Mouse (Mus musculus): Measurements from ENCODE around the gene Crocc2.
"Not testable (repeated sequence)": the region's sequence is repeated elsewhere in the genome, so short reads cannot be mapped to it uniquely, and the experiment has no call there.

The Crocc2 gene

GRCm38 (mm10) chr1:93161350-93161749, 7.2 kb upstream of the Crocc2 start:
- DNase-seq (ENCODE audit: inconsistent age in 2 of 2, low spot score in 1 of 2): no peak

- no peak for DNase-seq (ENCODE audit: inconsistent age in 2 of 2, low spot score in 1 of 2)
Measured at GRCm38 (mm10) chr1:93161921-93162320, 6.6 kb upstream of the Crocc2 start.

- no peak for DNase-seq (ENCODE audit: inconsistent age in 2 of 2, low spot score in 1 of 2)
Measured at GRCm38 (mm10) chr1:93162588-93162987, 5.9 kb upstream of the Crocc2 start.

- DNase-seq (ENCODE audit: inconsistent age in 2 of 2, low spot score in 1 of 2): no peak
Measured at GRCm38 (mm10) chr1:93165447-93165846, 3.1 kb upstream of the Crocc2 start.

DNA sequence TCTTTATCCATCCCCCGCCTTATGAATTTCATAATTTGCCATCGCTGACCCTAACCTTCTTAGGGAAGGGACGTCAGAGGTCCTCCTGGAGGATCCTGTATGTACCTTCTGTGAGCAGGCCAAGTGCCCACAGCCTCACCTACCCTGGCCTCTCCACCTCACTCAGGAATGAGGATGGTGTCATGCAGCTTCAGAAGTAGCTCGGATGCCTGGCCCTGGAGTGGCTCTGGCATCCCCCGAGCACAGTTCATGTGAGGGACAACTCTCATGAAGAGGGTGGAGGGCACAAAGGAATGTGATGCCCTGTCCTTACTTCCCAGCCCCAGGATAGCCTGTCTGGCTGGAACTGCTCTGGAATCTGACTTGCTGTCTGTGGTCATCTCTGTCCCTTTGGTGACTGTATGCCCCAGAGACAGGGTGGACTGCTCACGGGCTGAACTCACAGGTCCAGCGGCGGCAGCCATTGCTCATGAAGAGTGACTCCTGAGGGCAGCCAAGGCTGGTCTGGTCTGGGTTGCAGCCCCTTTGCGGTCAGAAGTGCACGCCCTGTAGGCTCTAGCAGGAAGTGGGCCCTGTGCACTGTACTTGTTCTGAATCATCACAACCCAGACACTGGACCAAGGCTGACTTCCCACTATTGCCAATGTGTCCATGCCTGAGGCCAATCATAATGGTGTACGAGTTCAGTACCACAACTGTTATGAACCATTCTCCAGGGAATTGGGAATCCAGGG, 2.0 kb upstream of the Crocc2 start:
- DNase-seq (ENCODE audit: inconsistent age in 2 of 2, low spot score in 1 of 2): no peak

GRCm38 (mm10) chr1:93173665-93174064, 5.1 kb downstream of the Crocc2 start:
- peak in 1 of 2 experiments; percentile 72 for DNase-seq (ENCODE audit: inconsistent age in 2 of 2, low spot score in 1 of 2)

DNA sequence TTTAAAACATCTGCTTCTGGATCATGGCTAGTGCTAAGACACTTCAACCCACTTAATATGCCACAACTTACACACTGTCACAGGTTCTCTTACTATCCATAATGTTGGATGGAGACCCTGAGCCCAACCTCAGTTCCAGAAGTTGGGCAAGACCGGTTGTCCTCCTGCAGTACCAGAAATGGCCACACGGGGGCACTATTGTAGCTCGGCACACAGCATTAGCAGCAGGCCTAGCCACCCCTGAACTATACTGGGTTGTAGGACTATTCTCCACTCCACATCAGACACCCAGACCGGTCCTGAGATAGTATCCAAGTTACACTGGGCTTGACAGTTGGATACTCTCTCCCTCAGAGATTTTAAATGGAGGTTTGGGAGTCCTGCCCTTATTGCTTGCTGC, 5.9 kb downstream of the Crocc2 start:
- DNase-seq (ENCODE audit: inconsistent age in 2 of 2, low spot score in 1 of 2): peak; percentile 60 to 91

GRCm38 (mm10) chr1:93175849-93176248, 7.3 kb downstream of the Crocc2 start:
- DNase-seq (ENCODE audit: inconsistent age in 2 of 2, low spot score in 1 of 2): no peak

DNA sequence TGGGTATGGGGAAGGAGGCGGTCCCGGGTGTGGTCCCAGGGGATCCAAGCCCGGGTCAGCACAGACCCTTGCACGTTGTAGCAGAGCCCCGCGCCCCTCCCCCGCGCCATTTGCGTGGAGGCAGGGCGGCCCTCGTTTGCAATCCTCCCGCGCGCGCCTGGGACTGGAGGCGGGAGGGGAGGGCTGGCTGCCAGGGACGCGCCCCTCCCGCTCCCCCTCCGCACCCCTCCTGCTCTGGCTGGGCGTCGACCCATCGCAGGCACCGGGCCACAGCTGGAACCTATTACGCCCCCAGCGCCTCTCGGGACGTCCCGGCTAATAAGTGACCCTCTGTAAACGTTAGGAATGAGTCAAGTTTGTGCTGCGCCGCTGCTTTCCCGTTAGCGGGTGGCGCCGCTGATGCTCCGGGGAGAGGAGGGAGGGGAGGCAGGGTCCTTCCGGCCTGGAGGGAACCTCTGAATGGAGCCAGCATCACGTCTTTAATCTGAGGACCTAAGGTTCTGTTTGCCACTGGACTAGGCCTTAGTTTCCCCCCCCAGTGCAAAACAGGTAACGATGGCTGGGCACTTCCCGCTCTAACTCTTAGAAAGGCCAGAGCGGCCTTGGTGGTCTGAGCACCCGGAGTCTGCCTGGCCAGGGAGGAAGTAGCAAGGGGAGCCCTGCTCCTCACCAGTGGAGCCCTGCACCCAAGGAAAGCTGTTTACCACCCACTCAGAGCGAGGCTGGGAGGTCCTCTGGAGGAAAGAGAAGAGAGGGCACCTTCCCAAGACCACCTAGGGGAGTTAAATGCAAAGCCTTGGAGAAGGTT, 8.2 kb downstream of the Crocc2 start:
- peak; percentile 41 to 69 for DNase-seq (ENCODE audit: inconsistent age in 2 of 2, low spot score in 1 of 2)

GRCm38 (mm10) chr1:93182281-93182680, 13.8 kb downstream of the Crocc2 start:
- no peak for DNase-seq (ENCODE audit: inconsistent age in 2 of 2, low spot score in 1 of 2)

DNA sequence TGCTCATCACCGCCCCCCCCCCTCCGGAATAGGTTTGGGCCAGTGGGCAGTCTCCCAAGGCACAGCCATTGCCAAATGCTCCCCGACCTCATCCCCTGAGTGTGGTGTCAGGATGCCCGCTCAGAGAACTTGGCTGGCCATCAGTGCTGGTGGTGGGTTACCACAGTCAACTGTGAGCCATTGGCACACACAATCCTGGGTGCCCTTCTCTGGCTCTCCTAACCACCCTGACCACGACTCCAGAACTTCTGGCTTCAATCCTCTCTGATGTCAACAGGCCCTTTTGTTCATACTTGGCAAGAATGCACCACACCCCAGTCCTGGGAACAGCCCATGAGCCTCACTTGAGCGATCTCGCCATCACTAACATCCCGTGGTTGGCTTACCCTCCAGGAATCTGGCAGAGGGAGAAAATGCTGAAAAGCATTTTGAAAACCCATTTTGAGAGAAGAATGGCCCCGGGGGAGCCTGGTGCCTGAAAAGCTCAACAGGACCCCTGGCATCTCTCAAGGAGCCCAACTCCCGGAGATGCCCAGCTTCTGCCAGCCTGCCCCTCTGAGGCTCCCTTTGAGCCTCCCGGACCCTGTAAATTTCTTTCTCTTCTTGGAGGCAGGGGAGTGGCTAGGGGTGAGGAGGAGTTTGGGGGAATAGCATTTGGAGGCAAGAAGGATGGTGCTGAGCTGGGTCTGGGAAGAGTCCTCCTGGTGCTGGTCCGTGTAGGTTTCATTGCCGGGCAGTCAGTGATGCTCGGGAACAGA, 15.7 kb downstream of the Crocc2 start:
- DNase-seq (ENCODE audit: inconsistent age in 2 of 2, low spot score in 1 of 2): no peak

DNA sequence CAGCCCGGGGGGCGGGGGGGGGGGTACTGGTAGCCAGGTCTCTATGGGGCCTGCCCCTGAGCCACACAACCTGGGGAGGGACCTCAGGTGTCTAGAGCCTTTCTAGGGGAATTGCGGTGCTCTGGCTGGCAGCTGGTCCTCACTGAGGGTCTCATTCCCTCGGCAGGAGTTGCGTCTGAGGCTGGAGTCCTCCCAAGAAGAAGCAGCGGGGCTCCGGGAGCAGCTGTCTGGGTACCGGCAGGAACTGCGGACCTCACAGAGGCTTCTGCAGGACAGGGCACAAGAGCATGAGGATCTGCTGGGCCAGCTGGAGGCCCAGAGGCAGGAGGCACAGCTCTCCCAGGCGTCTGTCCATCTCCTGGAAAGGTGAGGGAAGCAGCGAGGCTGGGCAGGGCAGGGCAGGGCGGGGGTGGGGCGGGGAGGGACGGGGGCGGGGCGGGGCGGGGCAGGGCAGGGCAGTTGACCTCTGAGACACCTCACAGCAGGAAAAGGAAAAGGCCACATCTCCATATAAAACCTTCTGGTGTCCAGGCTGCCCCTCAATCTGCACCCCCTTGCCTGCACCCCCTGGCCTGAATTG, 22.3 kb downstream of the Crocc2 start:
- no peak for DNase-seq (ENCODE audit: inconsistent age in 2 of 2, low spot score in 1 of 2)

- DNase-seq (ENCODE audit: inconsistent age in 2 of 2, low spot score in 1 of 2): no peak
Measured at GRCm38 (mm10) chr1:93194961-93195360, 26.4 kb downstream of the Crocc2 start.

GRCm38 (mm10) chr1:93197454-93197853, 28.9 kb downstream of the Crocc2 start:
- DNase-seq (ENCODE audit: inconsistent age in 2 of 2, low spot score in 1 of 2): not testable (repeated sequence)

- no peak for DNase-seq (ENCODE audit: inconsistent age in 2 of 2, low spot score in 1 of 2)
Measured at GRCm38 (mm10) chr1:93197916-93198315, 29.4 kb downstream of the Crocc2 start.

DNA sequence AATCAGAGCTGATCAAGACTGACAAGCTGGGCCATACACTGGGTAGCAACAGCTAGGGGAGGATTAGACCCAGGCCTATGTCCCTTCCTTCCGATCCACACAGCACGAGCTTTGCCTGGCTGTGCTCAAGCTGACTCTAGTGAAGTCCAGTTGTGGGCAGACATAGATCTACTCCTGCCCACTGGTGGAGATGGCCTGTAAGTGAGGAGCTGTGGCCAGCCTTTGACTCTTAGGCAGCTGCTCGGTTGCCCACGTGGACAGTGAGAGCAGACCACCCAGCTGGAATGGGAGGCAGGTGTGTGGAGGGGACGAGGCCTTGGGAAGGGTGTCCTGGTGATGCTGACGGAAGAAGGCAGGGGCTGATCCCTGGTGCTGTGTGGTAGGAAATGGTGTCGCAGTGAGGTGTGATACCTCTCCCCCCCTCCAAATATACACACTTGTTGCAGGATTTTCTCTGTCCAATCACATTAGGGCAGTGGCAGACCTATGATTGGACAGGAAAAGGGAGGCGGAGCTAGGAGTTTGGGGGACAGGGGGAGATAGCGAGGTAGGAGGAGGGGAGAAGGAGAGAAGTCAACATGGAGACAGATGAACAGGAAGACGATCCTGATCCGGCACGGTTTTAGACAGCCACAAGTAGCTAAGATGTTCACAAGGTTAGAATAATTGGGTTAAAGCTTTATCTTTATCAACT, 37.9 kb downstream of the Crocc2 start:
- DNase-seq (ENCODE audit: inconsistent age in 2 of 2, low spot score in 1 of 2): no peak

GRCm38 (mm10) chr1:93207536-93208064, 39.1 kb downstream of the Crocc2 start:
- DNase-seq (ENCODE audit: inconsistent age in 2 of 2, low spot score in 1 of 2): peak in 1 of 2 experiments; percentile 46

DNA sequence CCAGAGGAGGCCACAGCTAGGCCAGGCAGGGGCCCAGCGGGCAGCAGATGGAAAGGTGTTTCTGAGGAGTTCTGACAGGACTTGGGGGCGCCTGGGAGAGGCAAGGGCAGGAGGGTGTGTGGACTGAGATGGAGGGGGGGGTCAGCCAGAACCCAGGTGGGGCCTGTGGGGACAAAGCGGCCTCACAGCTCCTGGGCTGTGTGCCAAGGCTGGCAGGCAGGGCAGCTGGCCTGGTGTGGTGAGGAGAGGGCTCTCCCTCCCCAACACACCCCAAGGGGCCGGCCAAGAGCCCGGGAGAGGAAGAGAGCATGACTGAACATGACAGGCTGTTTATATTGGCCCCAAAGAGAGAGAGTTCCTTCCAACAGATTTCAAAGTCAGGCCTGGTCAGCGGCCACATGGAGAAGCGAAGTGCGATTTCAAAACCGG, 41.7 kb downstream of the Crocc2 start:
- peak; percentile 55 to 79 for DNase-seq (ENCODE audit: inconsistent age in 2 of 2, low spot score in 1 of 2)

GRCm38 (mm10) chr1:93211019-93211418, 42.5 kb downstream of the Crocc2 start:
- no peak for DNase-seq (ENCODE audit: inconsistent age in 2 of 2, low spot score in 1 of 2)

- DNase-seq (ENCODE audit: inconsistent age in 2 of 2, low spot score in 1 of 2): peak; percentile 38 to 73
Measured at GRCm38 (mm10) chr1:93211549-93212220, 43.2 kb downstream of the Crocc2 start.

Data from adrenal gland, adult (tissue).